Mouse (Mus musculus) heart, embryonic 15.5 days (tissue): ENCODE results near the gene C130074G19Rik. TPM values are rescaled to one million over a fixed set of nuclear protein-coding genes. Genes with fewer than 3 reads are reported as not detected.

Experiments
- ATAC-seq: fragments of 200-750 bp; cut with Nextera tagmentation; replicated peaks from 2 replicates; pipeline ENCODE4 v1.8.0; 2017; ENCODE audit warnings: low read depth, moderate TSS enrichment; ENCODE audit not compliant: insufficient number of reproducible peaks, insufficient read depth, low FRiP score
- H3K27ac ChIP-seq: fragments of 300-500 bp; sonication (generic); 2 replicates; pipeline ENCODE4 v1.5.1; 2015; ENCODE audit warnings: mild to moderate bottlenecking, inconsistent platforms
- H3K27me3 ChIP-seq: fragments of 300-500 bp; sonication (generic); 2 replicates; pipeline ENCODE4 v1.6.1; 2015; ENCODE audit warnings: inconsistent platforms
- H3K36me3 ChIP-seq: fragments of 300-500 bp; sonication (generic); 2 replicates; pipeline ENCODE4 v1.6.1; 2015; ENCODE audit warnings: mild to moderate bottlenecking, inconsistent platforms
- H3K4me1 ChIP-seq: fragments of 300-500 bp; sonication (generic); replicated peaks from 2 replicates; pipeline ENCODE4 v1.6.1; 2015; ENCODE audit warnings: inconsistent platforms
- H3K4me2 ChIP-seq: fragments of 300-500 bp; sonication (generic); 2 replicates; pipeline ENCODE4 v1.6.1; 2015; ENCODE audit warnings: inconsistent platforms, mild to moderate bottlenecking, moderate library complexity
- H3K4me3 ChIP-seq: fragments of 300-500 bp; sonication (generic); 2 replicates; pipeline ENCODE4 v1.5.1; 2015; ENCODE audit warnings: mild to moderate bottlenecking, inconsistent platforms
- H3K9ac ChIP-seq: fragments of 300-500 bp; sonication (generic); 2 replicates; pipeline ENCODE4 v1.6.1; 2015; ENCODE audit warnings: mild to moderate bottlenecking, inconsistent platforms
- H3K9me3 ChIP-seq: fragments of 300-500 bp; sonication (generic); replicated peaks from 2 replicates; pipeline ENCODE4 v1.6.1; 2016; ENCODE audit warnings: inconsistent platforms
- WGBS: fragments of 180-500 bp; shearing (Covaris S2); methylation state at CpG from one replicate; pipeline ENCODE4 v1.1.7; 2015; ENCODE audit warnings: mixed read lengths; 5-methylcytosine and 5-hydroxymethylcytosine counted together
- polyA plus RNA-seq: library from polyadenylated mRNA; unstranded; fragments of >200 nt; fragmentation: Nextera tagmentation; extraction: Ambion mirVana; gene quantifications from 2 replicates; pipeline ENCODE4 v1.2.1, GENCODE M21; 2015

C130074G19Rik gene
- polyA plus RNA-seq, 1 experiment from 2014 or later, result 0.93 TPM

GRCm38 (mm10) chr1:184905904-184906745 lies 23.1 kb upstream of the C130074G19Rik start:
- Histone ChIP-seq H3K4me2 (no peak overlapping the region), H3K27ac (no peak overlapping the region), H3K4me3 (no peak overlapping the region), H3K9me3 (no peaks in the 10 kb centered on the region), H3K27me3 (no peaks in the 10 kb centered on the region), H3K36me3 (peaks cover 5% of the 10 kb centered on the region), H3K4me1 (no peaks in the 10 kb centered on the region), H3K9ac (no peak overlapping the region)
- no peak for ATAC-seq
- WGBS, result 86% methylated on average over 12 of the region's 12 CpGs

DNA sequence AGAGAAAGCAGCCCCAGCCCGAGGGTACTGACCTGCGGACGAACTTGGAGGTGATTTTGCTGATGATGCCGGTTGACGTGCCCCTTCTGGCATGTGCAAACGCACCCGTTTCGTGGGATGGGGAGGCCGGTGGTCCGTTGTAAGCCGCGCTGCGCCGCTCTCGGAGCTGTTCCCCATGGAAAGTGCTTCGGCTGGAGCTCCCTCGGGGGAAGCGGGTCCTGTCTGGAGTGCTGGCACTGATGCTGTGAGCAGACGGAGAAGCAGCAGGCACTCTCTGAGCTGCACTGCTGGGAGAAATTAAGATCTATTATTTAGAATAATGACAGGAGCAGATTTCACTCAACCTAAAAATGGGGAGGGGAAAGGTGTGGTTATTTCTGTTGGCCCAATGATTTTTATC lies 22.4 kb upstream of the C130074G19Rik start:
- no peak for ATAC-seq
- Histone ChIP-seq H3K9ac (no peak overlapping the region), H3K27me3 (no peaks in the 10 kb centered on the region), H3K4me3 (no peak overlapping the region), H3K36me3 (peaks cover 5% of the 10 kb centered on the region), H3K4me2 (no peak overlapping the region), H3K9me3 (no peaks in the 10 kb centered on the region), H3K4me1 (no peaks in the 10 kb centered on the region), H3K27ac (no peak overlapping the region)
- 81% methylated on average over 19 of the region's 19 CpGs for WGBS

DNA sequence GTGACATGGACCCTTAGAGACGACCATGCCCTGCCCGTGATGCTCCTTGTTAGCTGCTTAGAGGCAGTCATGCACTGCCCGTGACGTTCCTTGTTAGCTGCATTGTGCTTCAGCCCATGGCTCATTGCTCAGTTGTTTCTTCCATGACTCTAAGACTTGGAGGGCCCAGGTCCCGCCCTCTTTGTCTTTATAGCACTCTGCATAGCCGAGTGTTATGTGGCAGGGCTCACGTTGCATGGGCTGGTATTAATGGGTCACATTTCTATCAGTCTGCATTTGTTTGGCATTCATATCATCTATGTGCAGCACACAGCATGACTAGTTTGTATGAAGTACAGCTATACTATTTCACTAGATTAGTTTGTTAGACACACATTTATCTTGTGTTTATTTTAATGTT lies 20.7 kb upstream of the C130074G19Rik start:
- Histone ChIP-seq H3K4me2 (no peak overlapping the region), H3K4me3 (no peak overlapping the region), H3K9me3 (no peaks in the 10 kb centered on the region), H3K27ac (no peak overlapping the region), H3K36me3 (peaks cover 2% of the 10 kb centered on the region; the same call in 1 of the 2 replicates), H3K27me3 (no peaks in the 10 kb centered on the region), H3K9ac (no peak overlapping the region), H3K4me1 (no peaks in the 10 kb centered on the region)
- ATAC-seq, result no peak
- WGBS, result 82% methylated on average over 7 of the region's 7 CpGs

DNA sequence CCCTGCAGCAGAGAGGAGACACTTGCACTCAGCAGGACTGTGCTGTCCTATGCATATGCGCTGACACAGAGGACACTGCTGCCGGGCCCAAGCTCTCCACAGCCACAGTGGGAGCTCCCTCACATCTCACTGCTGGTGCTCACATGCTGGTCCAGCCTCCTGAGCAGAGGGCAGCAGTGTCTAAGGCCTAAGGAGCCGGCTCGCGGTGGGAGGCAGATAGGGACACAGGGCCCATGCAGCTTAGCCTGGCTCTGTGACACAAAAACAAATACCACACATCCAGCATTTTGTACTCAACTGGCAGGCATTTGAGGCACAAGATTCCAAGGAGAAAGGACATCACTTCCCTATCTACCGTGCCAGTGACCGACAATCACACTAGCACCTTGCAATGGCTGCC lies 19.9 kb upstream of the C130074G19Rik start:
- H3K27me3 ChIP-seq, result no peaks in the 10 kb centered on the region
- H3K9me3 ChIP-seq, result no peaks in the 10 kb centered on the region
- no peak for ATAC-seq
- H3K4me2 ChIP-seq, result no peak overlapping the region
- H3K4me3 ChIP-seq, result no peak overlapping the region
- no peak overlapping the region for H3K9ac ChIP-seq
- H3K4me1 ChIP-seq, result no peaks in the 10 kb centered on the region
- no peaks in the 10 kb centered on the region for H3K36me3 ChIP-seq
- H3K27ac ChIP-seq, result no peak overlapping the region
- 72% methylated on average over 7 of the region's 7 CpGs for WGBS

GRCm38 (mm10) chr1:184897350-184897749 lies 14.3 kb upstream of the C130074G19Rik start:
- Histone ChIP-seq H3K9me3 (no peaks in the 10 kb centered on the region), H3K4me2 (no peak overlapping the region), H3K27ac (no peak overlapping the region), H3K27me3 (no peaks in the 10 kb centered on the region), H3K4me3 (no peak overlapping the region), H3K36me3 (no peaks in the 10 kb centered on the region), H3K9ac (no peak overlapping the region), H3K4me1 (no peaks in the 10 kb centered on the region)
- ATAC-seq, result no peak
- WGBS, result 66% methylated on average over 16 of the region's 16 CpGs

DNA sequence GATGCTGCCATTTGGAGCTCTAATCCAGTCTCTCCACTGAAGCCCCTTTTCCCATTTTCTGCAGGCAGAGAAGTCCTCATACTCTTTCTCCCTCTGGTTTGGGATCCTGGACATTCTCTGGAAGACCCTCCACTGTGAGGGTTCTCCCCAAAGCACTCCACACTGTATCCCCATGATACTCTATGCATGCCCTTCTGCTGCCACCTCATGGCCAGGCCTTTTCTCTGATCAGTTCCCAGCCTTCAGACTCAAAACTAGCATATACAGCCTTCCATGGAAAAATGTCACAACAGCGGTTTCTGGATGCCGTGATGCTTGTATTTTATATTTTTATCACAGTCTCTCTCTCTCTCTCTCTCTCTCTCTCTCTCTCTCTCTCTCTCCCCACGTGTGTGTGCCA lies 9.0 kb upstream of the C130074G19Rik start:
- Histone ChIP-seq H3K9me3 (no peaks in the 10 kb centered on the region), H3K27me3 (no peaks in the 10 kb centered on the region), H3K4me3 (no peak overlapping the region), H3K36me3 (no peaks in the 10 kb centered on the region), H3K9ac (no peak overlapping the region), H3K4me1 (no peaks in the 10 kb centered on the region), H3K27ac (no peak overlapping the region), H3K4me2 (no peak overlapping the region)
- 82% methylated on average over 3 of the region's 3 CpGs for WGBS
- ATAC-seq, result no peak

GRCm38 (mm10) chr1:184889454-184889853 lies 6.4 kb upstream of the C130074G19Rik start:
- no peaks in the 10 kb centered on the region for H3K4me1 ChIP-seq
- WGBS, result 76% methylated on average over 6 of the region's 6 CpGs
- H3K27ac ChIP-seq, result no peak overlapping the region
- no peak overlapping the region for H3K4me2 ChIP-seq
- no peaks in the 10 kb centered on the region for H3K36me3 ChIP-seq
- no peak overlapping the region for H3K4me3 ChIP-seq
- no peaks in the 10 kb centered on the region for H3K9me3 ChIP-seq
- H3K9ac ChIP-seq, result no peak overlapping the region
- ATAC-seq, result no peak
- H3K27me3 ChIP-seq, result peaks cover 7% of the 10 kb centered on the region

- Histone ChIP-seq H3K4me2 (no peak overlapping the region), H3K36me3 (no peaks in the 10 kb centered on the region), H3K4me3 (no peak overlapping the region), H3K27me3 (peaks cover 39% of the 10 kb centered on the region), H3K4me1 (peaks cover 9% of the 10 kb centered on the region), H3K9me3 (no peaks in the 10 kb centered on the region), H3K9ac (no peak overlapping the region), H3K27ac (no peak overlapping the region)
- 53% methylated on average over 1 of the region's 1 CpGs for WGBS
- ATAC-seq, result no peak
These were observed 3.1 kb upstream of the C130074G19Rik start for GRCm38 (mm10) chr1:184886160-184886559.

GRCm38 (mm10) chr1:184881861-184882260 lies 1.2 kb downstream of the C130074G19Rik start:
- peaks cover 9% of the 10 kb centered on the region for H3K4me1 ChIP-seq
- 51% methylated on average over 7 of the region's 7 CpGs for WGBS
- H3K27ac ChIP-seq, result no peak overlapping the region
- peaks cover 43% of the 10 kb centered on the region for H3K27me3 ChIP-seq
- no peak for ATAC-seq
- peak overlapping the region; percentile 53 for H3K9ac ChIP-seq
- H3K4me2 ChIP-seq, result peak overlapping the region; percentile 81
- H3K9me3 ChIP-seq, result no peaks in the 10 kb centered on the region
- peak overlapping the region; percentile 58 for H3K4me3 ChIP-seq
- no peaks in the 10 kb centered on the region for H3K36me3 ChIP-seq

DNA sequence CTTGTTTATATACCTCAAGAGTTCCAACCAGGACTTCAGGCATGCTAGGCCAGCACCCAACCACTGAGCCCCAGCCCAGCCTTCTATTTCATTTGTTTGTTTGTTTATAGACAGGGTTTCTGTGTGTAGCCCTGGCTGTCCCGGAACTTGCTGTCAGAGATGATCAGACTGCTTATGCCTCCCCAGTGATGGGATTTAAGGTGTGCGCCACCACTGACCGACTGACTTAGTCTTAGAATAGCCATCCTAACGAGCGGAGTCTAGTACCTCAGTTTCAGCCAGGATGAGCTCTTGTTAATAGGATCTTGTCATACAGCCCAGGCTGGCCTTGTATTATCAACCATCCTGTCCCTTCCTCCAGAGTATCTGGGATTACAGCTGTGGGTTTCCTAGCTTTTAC lies 1.8 kb downstream of the C130074G19Rik start:
- Histone ChIP-seq H3K9ac (no peak overlapping the region), H3K27me3 (peaks cover 43% of the 10 kb centered on the region), H3K9me3 (no peaks in the 10 kb centered on the region), H3K27ac (no peak overlapping the region), H3K36me3 (no peaks in the 10 kb centered on the region), H3K4me3 (peak overlapping the region; percentile 58; the same call in 1 of the 2 replicates), H3K4me1 (peaks cover 9% of the 10 kb centered on the region), H3K4me2 (peak overlapping the region; percentile 81; the same call in 1 of the 2 replicates)
- WGBS, result 83% methylated on average over 5 of the region's 5 CpGs
- no peak for ATAC-seq

GRCm38 (mm10) chr1:184878860-184879259 lies 4.2 kb downstream of the C130074G19Rik start:
- Histone ChIP-seq H3K4me1 (peaks cover 9% of the 10 kb centered on the region), H3K4me3 (no peak overlapping the region), H3K27ac (no peak overlapping the region), H3K27me3 (peaks cover 30% of the 10 kb centered on the region), H3K36me3 (no peaks in the 10 kb centered on the region), H3K4me2 (no peak overlapping the region), H3K9ac (no peak overlapping the region), H3K9me3 (no peaks in the 10 kb centered on the region)
- no peak for ATAC-seq
- WGBS, result 75% methylated on average over 6 of the region's 6 CpGs

- H3K36me3 ChIP-seq, result no peaks in the 10 kb centered on the region
- H3K9ac ChIP-seq, result no peak overlapping the region
- H3K9me3 ChIP-seq, result no peaks in the 10 kb centered on the region
- peaks cover 1% of the 10 kb centered on the region for H3K4me1 ChIP-seq
- no peak overlapping the region for H3K4me3 ChIP-seq
- WGBS, result 54% methylated on average over 2 of the region's 2 CpGs
- no peak overlapping the region for H3K27ac ChIP-seq
- no peak for ATAC-seq
- H3K4me2 ChIP-seq, result no peak overlapping the region
- H3K27me3 ChIP-seq, result peaks cover 15% of the 10 kb centered on the region
These were observed 5.7 kb downstream of the C130074G19Rik start for GRCm38 (mm10) chr1:184877306-184877705.
